Mouse (Mus musculus): ENCODE data around the gene Gm10282.

Gene Gm10282

DNA sequence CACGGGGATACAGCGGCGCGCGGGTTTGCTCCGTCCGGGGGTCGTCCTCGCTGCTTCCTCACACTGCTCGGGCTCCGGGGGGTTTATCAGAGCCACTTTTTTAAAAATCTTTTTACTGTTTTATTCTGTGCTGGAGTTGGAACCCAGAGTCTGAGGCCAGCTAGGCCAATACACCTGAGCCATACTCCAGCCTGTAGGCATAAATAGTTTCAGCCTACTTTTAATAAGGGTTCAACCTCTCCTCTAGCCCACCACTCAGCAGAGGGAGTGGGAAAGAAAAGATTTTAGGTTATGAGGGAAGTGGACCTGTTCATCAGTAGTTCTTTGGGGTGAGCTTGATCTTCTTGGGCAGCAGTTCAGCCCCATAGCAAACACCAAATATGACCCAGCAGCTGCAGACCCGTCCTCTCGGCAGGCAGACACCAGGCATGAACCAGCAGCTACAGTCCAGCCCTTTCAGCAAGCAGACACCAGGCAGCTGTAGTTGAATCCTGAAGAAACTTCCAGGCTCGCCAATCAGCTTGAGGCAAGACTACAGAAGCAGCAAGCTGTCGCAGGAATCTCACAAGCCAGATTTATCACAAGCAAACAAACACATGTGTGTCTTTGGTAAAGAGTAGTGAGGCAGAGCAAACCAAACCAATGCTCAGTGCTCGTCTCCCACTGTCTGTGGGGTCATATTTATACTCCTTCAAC is at the start of gene Gm10282:
Gene Gm10282, minus strand, starts transcription at position 51 of the 696 bp plus-strand sequence.
- DNase-seq (ENCODE audit: low spot score in 2 of 2): no peak

DNA sequence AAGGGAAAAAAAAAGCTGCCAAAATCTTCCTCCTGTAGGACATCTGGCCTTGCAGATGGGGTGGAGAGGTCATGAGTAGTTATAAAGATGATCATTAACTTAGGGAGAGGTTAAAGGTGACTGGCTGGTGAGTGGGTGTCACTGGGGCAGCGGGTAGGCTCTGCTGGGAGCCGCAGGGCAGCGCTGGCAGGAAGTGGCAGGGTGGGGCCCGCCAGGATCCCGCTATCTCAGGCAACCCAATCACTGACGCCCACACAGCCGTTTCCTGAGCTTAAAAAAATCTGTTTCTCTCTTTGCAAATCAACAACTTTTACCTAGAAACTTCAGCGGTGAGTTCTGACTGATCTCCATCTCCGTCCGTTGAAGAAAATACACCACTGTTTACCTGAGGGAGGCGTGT is 49.2 kb upstream of the Gm10282 start:
- DNase-seq (ENCODE audit: low spot score in 2 of 2): peak; percentile 61 to 64

DNA sequence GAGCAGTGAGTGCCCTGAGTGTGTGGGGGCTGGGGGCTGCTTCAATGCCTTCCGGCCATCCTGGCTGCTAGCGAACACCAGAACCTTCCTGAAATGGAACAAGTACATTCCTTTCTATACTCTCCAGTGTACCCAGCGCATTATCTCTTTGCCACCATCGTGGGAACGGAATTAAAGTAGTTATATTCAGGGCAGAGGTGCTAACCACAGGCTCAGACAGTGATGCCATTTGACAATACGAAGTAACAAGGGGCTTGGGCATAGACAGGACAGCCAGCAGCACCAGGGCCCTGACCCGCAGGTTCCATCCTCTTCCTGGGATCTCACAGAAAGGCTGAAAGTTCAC is 48.6 kb upstream of the Gm10282 start:
- no peak for DNase-seq (ENCODE audit: low spot score in 2 of 2)

DNA sequence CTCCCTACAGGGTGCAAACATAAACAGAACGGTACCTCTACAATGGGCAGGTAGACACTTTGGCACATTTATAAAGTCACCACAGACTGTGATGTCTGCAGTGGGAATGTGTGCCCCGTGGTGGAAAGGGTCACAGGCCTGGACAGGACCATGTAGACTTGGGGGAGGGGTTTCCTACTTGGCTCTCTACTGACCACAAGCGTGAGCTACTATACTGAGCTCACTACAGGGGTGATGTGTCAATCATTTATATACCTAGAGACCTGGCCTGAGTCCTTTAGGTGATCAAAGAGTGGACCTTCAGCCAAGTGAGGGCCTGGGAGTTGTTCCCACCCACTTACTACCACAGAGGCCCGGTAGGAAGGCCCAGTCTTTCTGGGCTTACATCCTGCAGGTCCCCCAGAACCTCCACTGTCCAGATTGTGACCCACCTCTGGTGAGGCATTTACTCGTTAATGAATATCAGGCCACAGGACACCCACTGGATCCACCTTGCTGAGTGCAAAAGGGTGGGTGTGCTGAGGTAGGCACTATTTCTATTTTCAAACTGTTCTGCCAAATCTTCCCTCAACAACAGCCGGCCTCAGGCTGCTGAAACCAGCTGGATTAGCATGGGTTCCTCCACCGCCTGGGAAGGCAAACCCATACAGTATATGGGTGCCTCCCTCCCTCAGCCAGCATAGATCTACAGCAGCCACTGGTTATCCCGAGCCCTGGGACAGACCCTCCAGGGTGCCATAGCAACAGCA is 48.1 kb upstream of the Gm10282 start:
- no peak for DNase-seq (ENCODE audit: low spot score in 2 of 2)

DNA sequence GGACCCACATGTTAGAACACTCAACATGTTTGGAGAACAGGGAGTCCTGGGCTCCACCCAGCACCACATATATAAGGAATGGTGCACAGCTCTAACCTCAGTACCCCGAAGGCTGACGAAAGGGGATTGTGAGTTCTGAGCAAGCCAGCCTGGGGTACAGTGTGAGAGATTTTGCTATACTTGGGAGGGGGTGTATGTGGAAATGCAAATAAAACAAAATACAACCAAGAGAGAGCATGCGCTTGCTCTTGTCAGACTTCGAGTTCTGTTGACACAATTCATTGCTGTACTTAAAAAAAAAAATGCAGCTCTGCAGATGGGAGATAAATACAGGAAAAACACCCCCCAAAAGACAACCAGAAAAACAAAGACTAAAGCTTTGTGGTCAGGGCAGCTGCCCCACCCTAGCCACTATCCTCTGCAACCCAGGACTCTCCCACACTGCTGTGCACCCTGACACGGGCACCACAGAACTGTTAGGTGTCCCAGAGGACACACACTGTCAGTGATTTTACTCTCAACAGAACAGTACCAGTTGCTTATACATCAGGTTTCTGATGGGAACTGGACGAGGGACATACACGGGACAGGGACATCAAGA is 46.4 kb upstream of the Gm10282 start:
- DNase-seq (ENCODE audit: low spot score in 2 of 2): no peak

DNA sequence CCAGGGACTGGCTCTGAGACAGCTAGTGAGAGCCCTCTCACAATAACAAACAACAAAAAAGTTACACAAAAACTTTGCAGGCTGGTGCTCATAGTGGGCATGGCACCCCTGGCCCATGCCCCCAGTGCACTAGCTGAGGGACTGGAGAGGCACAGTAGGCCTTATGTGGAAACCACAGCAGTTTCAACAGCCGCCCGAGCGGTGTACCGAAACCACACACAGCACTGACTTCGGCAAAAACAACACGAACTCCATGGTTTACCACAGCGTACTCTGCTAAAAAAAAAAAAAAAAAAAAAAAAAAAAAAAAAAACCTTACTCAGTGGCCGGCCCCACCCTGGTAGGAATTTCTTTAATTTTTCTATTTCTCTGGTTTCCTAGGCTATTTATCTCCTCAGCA is 45.7 kb upstream of the Gm10282 start:
- peak; percentile 54 to 58 for DNase-seq (ENCODE audit: low spot score in 2 of 2)

DNA sequence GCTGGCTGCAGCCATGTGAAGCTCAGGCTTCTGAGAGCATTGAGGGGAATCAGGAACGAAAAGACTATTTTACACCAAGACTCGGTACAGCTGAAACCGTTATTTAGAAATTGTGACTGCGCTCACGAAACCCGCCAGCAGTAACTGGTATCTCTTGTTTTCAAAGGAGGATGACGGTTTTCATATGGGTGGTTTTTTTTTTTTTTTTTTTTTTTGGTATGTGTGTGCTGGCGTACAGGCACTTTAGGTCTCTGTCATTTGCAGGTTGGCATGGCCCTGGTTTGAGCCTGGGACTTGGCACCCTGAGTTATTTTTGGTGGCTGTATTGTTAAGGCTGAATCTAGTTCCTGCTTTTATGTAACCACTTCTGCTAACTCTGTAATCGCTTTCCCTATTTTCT is 44.8 kb upstream of the Gm10282 start:
- no peak for DNase-seq (ENCODE audit: low spot score in 2 of 2)

DNA sequence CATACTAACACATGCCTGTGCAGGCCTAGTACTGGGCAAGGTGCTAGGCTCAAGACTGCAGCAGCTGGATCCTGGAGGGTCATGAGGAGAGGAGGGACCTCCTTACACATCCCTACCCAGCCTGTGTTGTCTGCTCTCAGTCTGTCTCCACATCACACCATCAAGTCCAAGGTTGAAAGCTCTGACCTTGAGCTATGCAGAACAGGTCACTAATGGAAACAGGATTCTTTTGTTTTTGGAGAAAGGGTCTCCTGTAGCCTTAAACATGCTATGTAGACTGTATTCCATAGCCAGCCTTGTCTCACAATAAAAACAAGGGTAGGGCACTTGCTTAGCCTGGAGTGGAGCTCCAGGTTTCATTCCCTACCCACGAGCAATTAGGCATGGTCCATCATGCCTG is 43.9 kb upstream of the Gm10282 start:
- DNase-seq (ENCODE audit: low spot score in 2 of 2): no peak

DNA sequence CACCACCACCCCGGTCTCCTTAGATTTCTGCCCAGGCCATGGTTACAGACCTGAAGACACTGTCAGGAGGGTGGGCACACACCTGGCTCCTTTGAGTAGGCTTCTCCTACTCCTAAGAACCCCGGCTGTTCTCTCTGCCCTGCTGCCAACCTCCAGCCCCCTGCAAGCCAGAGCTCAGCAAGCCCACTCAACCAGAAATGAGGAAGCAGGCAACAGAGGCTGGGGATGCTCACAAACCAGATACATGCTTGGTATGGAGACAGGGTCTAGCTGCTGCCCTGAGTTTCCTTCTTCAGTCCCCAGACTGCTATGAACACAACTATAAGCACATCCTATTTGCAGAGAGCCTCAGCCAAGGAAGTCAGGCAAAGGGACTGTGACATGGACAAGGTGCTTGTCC is 43.1 kb upstream of the Gm10282 start:
- no peak for DNase-seq (ENCODE audit: low spot score in 2 of 2)

DNA sequence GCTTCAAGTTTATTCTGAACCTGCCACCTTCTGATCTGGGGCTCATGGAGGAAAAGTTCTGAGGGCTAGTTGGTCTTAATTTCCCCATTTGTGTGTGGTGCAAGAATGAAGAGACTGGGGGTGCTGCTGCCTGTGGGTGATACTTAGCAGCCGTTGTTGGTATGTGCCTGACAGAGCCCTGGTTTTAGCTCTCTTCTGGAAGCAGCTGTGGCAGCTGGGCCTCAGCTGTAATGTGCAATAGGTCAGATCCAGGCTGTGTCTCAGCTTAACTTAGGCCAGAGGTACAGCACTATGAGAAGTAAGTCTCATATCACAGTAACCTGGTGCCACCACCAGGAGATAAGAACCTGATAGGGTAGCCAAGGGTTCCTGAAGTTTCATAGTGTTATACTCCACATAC is 42.5 kb upstream of the Gm10282 start:
- DNase-seq (ENCODE audit: low spot score in 2 of 2): no peak

DNA sequence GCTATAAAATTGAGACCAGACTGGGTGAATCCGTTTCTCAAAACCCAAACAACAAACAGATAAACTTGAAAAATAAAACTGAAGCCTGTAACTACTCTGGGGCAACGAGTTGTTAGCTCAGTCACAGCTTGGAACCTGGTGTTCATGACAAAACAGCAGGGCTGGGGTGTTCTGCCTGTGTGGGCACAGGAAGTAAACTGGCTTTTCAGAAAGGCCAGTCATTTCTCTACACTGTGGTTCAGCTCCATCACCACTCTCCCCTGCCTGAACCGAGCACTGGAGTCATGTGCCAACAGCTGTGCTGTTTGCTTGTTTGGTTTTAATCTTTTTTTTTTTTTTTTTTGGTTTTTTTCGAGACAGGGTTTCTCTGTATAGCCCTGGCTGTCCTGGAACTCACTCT is 38.7 kb upstream of the Gm10282 start:
- no peak for DNase-seq (ENCODE audit: low spot score in 2 of 2)

DNA sequence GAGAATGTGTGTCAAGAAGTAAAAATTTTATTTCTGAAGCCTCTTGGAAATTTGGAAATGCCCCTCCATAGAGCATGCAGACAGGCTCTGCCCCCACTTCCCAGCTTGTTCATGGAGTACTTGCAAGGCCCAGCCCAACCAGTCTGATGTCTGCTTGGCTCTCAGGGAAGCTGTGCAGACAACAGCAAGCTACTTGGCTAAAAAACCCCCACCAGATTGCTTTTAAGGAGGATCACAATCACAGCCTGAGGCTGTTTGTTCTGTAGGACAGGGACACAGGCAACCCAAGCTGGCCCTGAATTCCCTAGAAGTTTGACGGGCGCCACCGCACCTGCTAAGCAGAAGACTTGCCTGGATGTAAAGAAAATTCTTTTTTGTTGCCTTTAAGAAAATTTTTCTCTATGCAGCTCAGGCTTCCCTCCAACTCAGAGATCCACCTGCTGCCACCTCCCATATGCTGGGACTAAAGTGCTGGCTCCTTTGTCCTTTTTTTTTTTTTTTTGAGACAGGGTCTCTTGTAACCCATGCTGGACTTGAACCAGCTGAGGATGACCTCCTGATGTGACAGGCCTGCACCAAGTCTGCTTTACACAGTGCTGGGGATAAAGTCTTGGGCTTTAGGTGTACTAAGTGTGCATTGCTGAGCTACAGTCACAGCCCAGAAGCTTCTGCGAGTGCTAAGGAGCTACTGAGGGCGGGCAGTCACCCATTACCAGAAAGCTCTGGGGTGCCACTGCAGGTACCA is 37.7 kb upstream of the Gm10282 start:
- DNase-seq (ENCODE audit: low spot score in 2 of 2): no peak

DNA sequence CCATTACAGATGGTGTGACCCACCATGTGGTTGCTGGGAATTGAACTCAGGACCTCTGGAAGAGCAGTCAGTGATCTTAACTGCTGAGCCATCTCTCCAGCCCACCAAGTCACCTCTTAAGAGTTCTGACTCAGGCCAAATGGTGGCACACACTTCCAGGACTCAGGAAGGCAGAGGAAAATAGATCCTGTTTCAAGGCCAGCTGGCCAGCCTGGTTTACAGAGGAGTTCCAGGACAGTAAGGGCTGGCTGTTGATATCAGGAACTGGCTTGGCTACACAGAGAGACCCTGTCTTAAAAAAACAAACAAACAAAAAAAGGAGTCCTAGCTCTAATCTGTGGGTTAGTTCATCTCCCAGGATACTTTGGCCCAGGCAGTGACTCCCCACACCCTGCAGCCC is 32.0 kb upstream of the Gm10282 start:
- no peak for DNase-seq (ENCODE audit: low spot score in 2 of 2)

DNA sequence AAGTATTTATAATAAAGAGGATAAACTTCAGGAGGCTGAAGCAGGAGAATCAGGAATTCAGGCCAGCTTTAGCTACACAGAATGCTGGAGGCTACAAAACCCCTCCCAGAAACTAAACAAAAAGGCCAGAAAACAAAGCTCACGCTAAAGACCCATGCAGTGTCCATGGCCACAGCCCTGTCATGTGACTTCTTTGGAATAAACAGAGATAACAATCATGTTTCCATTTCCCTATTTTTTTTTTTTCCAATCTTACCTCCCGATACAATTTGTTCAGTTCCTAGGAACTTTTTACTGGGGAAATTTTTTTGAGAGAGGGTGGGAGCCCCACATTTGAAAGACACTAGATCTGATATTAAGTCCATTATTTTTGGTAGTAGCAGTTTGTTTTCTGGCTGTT is 31.2 kb upstream of the Gm10282 start:
- no peak for DNase-seq (ENCODE audit: low spot score in 2 of 2)

DNA sequence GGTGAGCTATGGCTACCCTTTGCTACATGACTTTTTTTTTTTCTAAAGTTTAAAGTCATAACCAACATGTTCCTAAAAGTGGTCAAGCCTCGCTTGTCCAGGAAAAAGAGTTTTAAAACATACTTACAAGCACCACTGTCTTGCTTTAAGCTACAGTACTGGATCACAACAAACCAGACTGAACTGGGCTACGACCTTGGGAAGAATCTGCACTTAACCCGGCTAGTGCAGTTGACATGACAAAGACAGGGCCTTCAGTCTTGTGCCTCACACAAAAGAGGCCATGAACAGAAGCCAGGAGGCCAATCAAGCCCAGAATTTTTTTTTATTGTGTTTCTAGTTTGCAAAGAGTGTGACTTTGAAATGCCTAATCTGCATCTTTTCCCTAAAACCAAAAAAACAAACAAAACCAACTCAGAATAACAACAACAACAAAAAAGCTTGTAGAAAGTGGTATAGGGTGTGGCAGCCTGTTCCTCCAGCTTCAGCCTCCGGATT is 29.1 kb upstream of the Gm10282 start:
- no peak for DNase-seq (ENCODE audit: low spot score in 2 of 2)

DNA sequence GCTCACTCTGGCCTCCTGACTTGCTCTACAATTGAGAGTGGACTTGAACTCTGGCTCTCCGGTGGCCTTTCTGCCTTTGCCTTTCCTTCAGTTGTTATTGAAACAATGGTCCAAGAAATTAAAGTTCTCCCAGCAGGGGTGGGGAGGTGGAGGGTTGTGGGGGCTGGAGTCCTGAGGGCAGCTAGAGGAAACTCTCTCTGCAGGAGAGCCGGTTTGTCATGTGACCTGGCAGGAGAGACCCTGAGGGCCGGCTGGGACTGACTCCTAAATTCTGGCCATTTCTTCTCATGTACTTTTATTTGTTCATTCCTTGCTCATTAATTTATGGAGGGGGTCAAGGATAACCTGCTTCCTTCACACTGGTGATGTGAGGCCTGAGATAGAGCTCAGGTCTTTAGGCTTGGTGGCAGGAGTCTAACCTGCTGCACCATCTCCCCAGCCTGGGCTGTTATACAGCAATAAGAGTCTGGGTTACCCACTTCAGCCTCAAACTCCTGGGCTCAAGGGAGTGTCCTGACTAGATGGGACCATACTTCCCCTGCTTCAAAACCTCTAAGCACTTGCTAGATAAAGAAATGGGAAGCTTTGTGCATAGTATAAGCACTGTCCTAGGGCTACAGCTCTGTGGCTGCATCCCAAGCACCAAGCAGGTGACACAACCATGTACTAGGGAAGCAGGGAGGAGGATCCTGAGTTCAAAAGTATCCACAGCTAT is 28.5 kb upstream of the Gm10282 start:
- no peak for DNase-seq (ENCODE audit: low spot score in 2 of 2)

DNA sequence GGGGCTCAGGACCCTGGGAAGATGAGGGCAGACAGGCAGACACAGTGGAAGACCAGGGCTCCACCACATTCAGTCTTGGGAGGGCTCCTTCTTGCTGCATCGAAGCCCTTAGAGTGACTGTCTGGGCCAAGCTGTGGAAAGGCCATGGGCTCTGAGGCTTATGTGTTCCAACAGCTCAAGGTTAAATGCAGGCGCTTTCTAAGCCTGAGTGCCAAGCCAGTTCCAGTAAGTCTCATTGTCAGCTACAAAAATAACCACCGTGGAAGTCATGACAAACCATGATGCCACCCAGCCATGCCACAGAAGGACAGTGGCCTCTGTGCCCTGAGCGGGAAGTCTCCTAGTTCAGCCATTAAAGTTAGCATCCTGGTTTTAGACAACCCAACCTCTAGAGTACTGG is 26.6 kb upstream of the Gm10282 start:
- DNase-seq (ENCODE audit: low spot score in 2 of 2): no peak

DNA sequence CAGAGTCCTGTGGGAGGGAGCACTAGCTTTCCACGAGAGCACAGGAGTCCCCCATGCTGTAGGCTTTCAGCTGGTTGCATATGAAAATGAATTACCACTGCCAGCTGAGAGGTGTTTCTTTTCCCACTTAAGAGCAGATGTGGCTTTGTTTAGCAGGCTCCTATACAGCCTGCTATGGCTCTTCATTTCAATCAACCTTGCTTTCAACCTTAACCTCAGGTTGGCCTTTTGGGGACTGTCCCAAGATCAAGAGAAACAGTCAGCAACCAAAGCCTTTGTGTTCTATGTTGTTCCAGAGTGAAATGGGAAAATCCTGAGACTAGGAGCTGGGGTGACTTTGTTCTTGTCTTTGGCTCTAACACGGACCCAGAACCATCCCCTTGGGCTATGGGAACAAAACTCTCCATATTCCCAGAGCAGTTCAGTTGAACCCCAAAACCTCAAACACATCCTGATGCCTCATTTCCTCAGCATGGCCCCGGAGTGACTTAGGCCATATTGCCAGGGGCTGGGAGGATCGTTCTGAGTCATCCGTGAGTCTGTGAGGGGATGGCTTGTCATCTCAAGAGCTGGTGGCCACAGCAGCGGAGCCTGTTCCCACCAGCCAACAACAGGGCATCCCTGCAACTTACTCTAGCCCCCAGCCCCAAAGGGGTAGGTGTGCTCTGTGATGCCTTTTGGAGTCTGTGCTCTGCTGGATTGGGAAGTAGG is 25.9 kb upstream of the Gm10282 start:
- no peak for DNase-seq (ENCODE audit: low spot score in 2 of 2)

DNA sequence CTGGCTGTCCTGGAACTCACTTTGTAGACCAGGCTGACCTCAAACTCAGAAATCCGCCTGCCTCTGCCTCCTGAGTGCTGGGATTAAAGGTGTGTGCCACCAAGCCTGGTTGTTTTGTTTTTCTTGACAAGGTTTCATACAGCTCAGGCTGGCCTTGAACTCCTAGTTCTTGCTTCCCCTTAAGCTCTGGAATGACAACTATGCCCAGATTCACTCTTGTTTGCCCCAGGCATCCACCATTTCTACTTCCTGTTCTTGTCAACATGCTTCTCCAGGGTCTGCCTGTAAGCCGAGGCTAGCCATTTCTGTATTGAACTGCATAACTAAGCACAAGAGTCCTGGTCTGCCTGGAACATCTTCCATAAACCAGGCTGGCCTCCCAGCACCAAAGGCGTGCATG is 24.1 kb upstream of the Gm10282 start:
- DNase-seq (ENCODE audit: low spot score in 2 of 2): no peak

DNA sequence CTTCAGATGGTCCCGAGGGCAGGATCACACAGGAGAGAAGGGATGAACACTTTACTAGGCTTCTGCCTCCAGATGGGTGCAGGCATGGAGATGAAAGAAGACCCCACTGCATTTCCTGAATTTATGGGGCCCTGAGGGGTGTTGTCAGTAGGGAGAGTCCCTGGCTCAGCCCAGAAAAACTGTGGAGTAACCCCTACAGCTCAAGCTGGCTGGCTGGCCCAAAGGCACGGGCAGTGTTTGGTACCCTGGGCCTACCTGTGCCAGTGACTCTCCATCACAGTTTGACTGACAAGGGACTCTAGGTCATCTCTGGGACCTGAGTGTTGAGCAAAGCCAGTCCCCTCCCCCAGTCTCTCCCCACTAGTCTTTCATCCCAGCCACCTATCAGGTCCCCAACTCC is 19.6 kb upstream of the Gm10282 start:
- DNase-seq (ENCODE audit: low spot score in 2 of 2): no peak

DNA sequence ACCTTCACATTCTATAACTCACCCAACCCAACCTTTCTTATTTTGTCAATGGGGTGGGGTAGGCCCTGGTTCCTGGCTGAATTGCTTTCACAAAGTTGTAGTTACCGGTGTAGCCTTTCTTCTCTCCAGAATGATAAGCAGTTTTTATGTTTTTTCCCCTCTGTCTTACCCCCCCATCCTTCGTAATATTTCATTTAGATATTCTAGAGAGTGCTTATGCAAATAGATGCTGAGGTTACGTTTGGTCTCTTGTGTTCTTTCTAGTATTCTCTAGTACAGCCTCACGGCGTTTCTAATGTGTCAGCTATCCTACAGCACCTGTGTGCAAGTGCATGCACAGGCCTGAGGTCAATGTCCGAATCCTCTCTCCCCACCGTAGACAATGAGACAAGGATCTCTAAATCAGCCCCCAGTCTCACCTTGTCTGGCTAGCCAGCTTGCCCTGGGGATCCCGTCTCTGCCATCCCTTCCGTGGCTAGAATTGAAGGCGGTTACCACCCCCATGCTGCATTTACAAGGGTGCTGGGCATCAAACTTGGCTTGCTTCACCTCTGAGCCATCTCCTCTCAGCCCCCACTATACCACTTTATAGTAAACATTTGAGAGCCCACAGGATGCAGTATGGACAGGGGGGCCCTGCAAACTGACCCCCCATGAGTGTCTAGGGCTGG is 19.1 kb upstream of the Gm10282 start:
- no peak for DNase-seq (ENCODE audit: low spot score in 2 of 2)
